Mouse (Mus musculus) kidney, adult 9 months (tissue): ENCODE results near the gene Pde1c.

ENCODE experiments used
- DNase-seq: peaks from one replicate; pipeline ENCODE4 v3.0.0; 2022

The Pde1c gene

DNA sequence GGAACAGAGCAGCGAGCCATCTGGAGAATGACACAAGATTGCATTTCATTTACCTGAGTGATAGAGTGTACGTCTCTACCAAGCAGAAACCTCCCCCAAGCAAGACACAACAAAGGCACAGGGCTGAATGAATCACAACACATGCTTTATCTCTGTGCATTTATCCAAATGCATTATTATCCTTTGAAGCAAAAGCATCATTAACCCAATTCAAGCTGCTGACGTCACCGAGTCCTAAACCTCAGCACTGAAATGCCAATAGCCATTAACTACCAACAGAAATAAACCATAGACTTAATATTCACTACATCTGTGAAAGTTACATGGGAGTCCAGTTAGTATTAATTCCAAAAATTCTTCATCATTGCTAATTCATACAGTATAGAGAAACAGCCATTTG, 127.4 kb downstream of the Pde1c start:
- no peak for DNase-seq

- no peak for DNase-seq
Observed at GRCm38 (mm10) chr6:56425846-56426245, 143.1 kb downstream of the Pde1c start.

- no peak for DNase-seq
Observed at GRCm38 (mm10) chr6:56422866-56423265, 146.0 kb downstream of the Pde1c start.

DNA sequence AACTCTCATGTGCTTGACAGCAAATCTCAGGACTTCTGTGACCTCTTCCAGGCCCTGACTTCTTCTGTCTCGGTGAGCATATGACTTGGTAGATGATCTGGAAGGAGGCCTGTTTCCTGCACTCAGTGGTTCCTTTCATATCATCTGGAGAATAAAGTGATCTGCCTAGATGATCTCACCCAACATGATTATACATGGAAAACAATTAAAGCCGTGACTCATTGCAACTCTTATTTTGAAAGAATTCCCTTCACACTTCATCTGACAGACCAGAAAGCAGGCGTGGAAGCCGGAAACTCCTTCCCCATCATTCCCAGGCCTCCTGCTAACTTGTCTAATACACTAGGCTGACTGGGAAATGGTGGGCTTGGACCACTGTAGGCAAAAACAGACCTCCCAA, 152.7 kb downstream of the Pde1c start:
- DNase-seq, result no peak

GRCm38 (mm10) chr6:56389178-56389577, 179.7 kb downstream of the Pde1c start:
- DNase-seq, result no peak

DNA sequence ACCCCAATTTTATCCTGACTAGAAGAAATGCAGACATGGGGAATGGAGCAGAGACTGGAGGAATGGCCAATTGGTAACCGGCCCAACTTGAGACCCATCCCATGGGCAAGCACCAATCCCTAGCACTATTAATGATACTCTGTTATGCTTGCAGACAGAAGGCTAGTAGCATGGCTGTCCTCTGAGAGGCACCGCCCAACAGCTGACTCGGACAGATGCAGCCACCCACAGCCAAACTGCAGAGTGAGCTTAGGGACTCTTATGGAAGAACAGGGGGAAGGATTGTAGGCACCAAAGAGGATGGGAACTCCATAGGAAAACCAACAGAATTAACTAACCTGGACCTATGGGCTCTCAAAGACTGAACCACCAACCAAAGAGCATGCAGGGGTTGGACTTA, 192.5 kb downstream of the Pde1c start:
- no peak for DNase-seq

DNA sequence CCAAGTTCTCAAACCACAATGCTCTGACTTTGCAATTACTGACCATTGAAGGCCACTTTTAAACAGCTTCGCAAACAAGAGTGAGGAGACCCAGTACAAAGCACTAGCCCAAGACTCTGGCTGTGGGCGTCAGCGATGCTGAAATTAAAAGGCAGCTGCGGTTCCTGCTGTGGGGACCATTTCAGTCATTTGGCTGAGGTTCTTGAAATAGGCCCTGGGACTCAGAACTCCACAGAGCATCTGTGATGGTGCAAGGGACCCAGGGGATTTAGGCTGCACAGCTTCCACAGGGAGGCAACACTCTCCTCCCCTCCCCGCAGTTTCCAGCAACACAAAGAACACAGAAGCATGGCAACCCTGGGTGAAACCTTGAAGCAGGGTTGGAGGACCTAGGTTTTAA, 194.7 kb downstream of the Pde1c start:
- no peak for DNase-seq

GRCm38 (mm10) chr6:56373753-56374152, 195.2 kb downstream of the Pde1c start:
- no peak for DNase-seq

DNA sequence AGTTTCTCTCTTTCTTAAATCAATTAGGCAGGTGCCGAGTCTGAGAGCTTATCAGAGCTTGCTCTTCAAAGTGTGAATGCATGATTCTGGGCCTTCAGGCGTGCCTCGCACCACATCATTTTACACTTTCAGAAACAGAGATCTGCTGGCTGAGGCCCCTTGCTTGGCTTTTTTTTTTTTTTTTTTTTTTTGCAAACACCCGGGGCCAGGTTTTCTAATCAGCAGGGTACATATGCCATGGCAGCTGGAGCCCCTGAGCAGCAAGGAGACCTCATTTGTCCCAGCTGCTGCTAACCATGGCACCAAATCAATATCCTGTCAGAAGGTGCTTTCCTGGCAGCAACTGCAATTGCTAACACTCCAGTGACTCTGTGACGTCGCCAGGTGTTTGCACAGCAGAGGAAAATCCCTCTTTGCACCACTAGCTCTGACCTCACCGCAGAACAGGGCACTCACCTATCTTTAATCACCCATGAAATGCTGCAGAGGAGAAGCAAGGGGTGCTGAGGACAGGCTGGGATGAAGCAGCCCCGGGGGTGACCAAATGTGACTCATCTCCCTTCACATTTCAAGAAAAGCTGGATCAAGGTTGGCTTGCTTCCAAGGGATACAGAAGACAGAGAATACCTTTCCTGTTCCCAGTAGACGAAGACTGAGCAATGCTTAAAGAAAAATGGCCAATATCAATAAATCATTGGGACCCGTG, 195.7 kb downstream of the Pde1c start:
- no peak for DNase-seq

DNA sequence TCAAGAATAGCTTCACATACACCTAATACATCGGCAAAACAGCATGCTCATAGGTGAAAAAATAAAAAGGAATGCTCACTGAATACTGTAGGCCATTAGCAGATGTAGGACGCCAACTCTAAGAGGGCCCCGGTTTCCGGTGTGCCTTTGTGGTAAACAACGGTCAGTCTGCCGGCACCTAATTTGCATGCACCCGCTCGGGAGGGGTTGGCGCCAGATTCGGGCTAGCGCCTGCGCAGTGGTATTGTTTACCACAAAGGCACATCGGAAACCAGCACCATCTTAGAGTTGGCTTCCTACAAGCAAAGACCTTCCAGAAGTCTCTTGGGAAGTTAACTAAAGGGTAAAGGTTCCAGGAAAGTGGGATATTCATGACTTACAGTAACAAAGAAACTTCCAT, 199.4 kb downstream of the Pde1c start:
- no peak for DNase-seq

DNA sequence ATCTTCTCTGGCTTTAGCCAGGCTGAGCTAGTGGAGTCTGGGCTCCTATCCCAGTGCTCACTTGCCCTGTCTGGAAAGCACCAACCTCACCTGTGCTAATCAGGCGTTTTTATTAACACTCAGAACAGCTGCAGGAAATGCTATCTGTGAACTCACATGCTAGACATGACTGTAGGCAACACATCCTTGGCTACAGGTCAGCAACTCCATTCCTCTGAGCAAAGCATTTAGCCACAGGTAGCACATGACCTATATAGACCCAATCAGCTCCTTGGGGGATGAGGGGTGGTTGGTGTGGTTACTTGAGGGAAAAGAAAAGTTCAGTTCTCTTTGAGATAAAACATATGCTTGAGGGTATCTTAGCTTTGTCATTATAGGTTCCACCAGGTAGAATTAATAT, 200.8 kb downstream of the Pde1c start:
- DNase-seq, result no peak

- DNase-seq, result no peak
Observed at GRCm38 (mm10) chr6:56367257-56367656, 201.6 kb downstream of the Pde1c start.

GRCm38 (mm10) chr6:56362650-56363049, 206.3 kb downstream of the Pde1c start:
- no peak for DNase-seq

GRCm38 (mm10) chr6:56362128-56362545, 206.8 kb downstream of the Pde1c start:
- no peak for DNase-seq

GRCm38 (mm10) chr6:56361348-56362127, 207.4 kb downstream of the Pde1c start:
- DNase-seq, result no peak

GRCm38 (mm10) chr6:56360086-56360485, 208.8 kb downstream of the Pde1c start:
- DNase-seq, result no peak

- no peak for DNase-seq
Observed at GRCm38 (mm10) chr6:56359126-56359525, 209.8 kb downstream of the Pde1c start.

DNA sequence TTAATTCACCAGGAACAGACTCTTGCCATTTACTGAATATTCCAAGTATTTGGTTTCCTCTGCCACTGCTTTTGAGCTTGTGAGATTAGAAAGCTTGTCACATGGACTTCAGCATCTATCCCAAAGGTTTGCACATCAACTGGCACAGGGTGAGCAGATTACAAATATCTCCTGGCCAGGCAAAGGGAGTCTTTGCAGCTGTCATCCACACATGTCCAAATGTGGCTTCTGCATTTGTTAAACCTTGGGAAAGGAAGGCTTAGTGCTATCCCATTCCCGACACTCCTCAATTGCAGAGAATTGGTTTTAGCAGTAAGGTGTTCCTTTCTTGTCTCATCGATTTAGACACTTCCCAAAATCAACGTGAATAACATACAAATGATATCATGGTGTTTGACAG, 221.7 kb downstream of the Pde1c start:
- no peak for DNase-seq

DNA sequence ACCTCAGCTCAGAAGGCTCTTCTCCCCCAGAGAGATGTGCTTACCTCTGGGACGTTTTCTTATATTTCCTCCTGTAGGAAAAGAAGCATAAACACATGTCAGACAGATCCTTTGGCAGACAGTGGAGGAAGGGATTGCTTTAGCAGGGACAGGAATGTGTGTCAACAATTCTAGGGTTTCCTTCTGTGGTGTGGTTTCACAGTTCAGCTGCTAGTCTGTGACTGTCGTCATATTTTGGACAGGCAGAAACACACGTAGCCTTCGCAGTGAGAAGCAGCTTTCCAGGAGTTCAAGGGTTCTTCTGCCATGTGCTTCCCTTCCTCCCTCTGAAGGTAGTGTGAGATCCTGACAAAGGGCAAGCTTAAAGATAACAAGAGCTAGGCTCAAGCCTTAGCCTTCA, 223.8 kb downstream of the Pde1c start:
- no peak for DNase-seq

GRCm38 (mm10) chr6:56342005-56342404, 226.9 kb downstream of the Pde1c start:
- no peak for DNase-seq

DNA sequence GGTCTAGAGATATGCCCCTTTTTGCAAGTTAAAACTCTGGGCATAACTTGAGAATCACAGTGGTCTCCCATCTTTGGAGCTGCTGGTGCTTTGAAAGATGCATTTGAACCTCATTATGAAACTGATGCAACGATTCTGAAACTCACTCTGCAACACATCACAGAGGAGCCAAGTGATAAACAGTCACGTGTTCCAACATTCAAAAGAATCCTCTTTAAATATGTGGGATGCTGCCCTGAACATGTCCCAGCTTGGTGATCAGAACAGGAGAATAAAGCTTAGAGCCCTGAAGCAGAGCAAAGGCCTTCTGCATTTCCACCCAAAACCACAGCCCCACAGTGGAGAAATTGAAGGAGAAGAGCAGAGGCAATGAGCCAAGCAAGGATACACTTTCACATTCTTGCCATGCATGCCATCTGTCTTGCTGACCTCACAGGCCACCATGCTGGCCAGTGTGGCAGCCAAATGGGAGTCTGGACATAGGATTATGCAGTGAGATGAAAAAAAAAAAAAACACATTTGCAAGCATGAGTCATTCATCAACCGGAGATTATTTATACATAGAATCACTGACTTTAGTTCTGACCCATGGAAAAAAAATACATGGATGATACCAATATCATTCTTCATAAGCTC, 233.0 kb downstream of the Pde1c start:
- DNase-seq, result no peak

- no peak for DNase-seq
Observed at GRCm38 (mm10) chr6:56332149-56332548, 236.8 kb downstream of the Pde1c start.

DNA sequence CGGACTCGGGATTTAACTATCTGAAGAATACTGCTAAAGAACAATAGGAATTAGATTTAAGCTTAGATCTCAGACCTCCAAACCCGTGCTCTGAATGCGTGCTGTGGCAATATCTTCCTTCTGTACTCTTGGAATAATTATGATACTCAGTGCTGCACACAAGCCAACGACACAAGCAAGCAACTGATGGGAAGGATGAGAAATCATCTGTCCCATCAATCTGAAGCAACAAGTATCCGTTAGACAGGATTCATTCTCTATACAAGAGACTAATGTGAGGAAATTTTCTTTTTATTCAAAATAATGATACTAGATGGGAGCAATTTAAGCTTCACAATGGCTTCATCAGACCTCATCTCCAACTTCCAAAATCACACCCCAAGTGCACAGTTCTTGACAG, 237.5 kb downstream of the Pde1c start:
- DNase-seq, result no peak

DNA sequence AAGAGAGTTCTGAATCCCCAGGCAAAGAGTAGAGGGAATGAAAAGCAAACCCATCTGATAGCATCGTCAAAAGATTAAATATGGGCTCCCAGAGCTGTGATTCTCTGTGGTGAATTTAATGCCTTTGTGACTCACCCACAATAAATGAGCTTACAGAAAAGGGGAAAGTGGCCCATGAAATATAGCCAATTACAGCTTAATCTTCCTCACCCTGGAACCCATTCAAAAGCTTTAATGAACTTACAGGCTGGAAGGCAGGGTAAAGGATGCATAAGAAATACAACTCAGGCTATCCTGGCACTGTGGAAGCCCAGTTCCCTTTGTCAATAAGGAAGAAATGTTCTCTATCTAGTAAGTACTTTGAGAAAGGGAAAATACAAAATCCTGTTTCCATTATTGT, 240.8 kb downstream of the Pde1c start:
- no peak for DNase-seq
